Mouse (Mus musculus) layer of hippocampus, adult 2 months (tissue): ENCODE measurements around the gene Cars2. TPM values are rescaled to one million over a fixed set of nuclear protein-coding genes. Genes with fewer than 3 reads are reported as not detected.
A peak's percentile ranks its signal among the peaks of the same experiment; 100 is the strongest.
"Not testable (repeated sequence)": the region's sequence is repeated elsewhere in the genome, so short reads cannot be mapped to it uniquely, and the experiment has no call there.

Experiments used
- DNase-seq, 2 experiments: peaks; one replicate each; pipeline ENCODE4 v3.0.0; 2022; ENCODE audit warnings: low spot score in 2 of 2
- H3K27ac ChIP-seq: fragments of 200-600 bp; 2 replicates; pipeline ENCODE4 v1.8.1; 2022
- H3K4me3 ChIP-seq: fragments of 200-600 bp; 2 replicates; pipeline ENCODE4 v1.8.1; 2022; ENCODE audit warnings: mild to moderate bottlenecking
- CTCF ChIP-seq: fragments of 200-600 bp; conservative IDR thresholded peaks from 2 replicates; pipeline ENCODE4 v1.8.1; 2022; ENCODE audit warnings: antibody characterized with exemption, mild to moderate bottlenecking, moderate library complexity
- total RNA-seq, 2 experiments: library from RNA; stranded (reverse); gene quantifications; 2 replicates each; pipeline ENCODE4 v1.2.3; 2021

Cars2 gene
- total RNA-seq, 2 experiments from 2014 or later = 22.7 to 26.5 TPM

GRCm38 (mm10) chr8:11470694-11471093, 79.9 kb downstream of the Cars2 start:
- Histone ChIP-seq H3K4me3 (no peak overlapping the region), H3K27ac (no peak overlapping the region)
- no peak for DNase-seq
- TF ChIP-seq CTCF = no peak

DNA sequence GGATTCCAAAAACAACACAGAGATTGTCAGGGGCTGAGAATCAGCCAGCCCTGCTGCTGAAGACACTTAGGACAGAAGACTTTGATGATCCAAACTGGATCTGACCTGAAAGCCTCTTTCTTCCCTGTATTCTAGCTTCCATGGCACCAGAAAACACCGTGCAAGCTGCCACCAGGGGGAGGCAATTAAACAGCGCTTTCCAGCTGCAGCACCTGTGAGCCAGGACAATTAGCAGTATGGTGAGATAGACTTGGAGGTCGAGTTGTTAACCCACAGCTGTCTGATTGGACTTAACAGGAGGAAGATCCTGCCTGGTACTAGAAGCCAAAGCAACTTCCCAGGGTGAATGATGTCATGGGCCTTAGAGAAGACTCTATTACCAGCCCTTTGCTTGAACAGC, 81.5 kb downstream of the Cars2 start:
- H3K27ac ChIP-seq = no peak overlapping the region
- no peak overlapping the region for H3K4me3 ChIP-seq
- DNase-seq = no peak
- peak; percentile 73 for TF ChIP-seq CTCF

DNA sequence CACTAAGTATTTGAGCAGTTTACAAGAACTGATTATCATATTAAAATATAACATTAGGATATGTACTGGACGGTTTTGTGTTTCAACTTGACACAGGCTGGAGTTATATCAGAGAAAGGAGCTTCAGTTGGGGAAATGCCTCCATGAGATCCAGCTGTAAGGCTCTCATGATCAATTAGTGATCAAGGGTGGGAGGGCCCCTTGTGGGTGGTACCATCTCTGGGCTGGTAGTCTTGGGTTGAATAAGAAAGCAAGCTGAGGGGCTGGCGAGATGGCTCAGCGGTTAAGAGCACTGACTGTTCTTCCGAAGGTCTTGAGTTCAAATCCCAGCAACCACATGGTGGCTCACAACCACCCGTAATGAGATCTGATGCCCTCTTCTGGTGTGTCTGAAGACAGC, 84.1 kb downstream of the Cars2 start:
- DNase-seq, H3K4me3 ChIP-seq, H3K27ac ChIP-seq: not testable (repeated sequence)

DNA sequence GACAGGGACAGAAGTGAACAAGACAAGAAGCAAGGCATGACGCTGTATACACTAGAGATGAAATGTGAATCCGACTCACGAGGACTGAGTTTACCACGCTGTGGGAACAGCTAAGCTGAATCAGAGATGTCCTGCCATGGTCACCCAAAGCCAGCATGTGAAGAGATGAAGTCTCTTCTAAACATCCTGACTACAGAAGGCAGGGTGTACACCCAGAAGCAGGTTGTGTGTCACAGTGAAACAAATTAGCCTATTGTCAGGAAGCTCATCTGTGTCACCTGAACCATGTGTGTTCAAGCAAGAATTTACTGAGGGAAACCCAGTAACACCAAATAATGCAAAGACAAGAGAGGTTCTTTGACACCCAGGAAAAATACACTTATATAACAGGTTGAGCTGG, 85.0 kb downstream of the Cars2 start:
- no peak for TF ChIP-seq CTCF
- Histone ChIP-seq H3K4me3 (no peak overlapping the region), H3K27ac (no peak overlapping the region)
- DNase-seq = no peak

GRCm38 (mm10) chr8:11464707-11464964, 85.9 kb downstream of the Cars2 start:
- no peak for DNase-seq
- Histone ChIP-seq H3K4me3 (no peak overlapping the region), H3K27ac (no peak overlapping the region)
- TF ChIP-seq CTCF = no peak

Other genes starting within 250 kb of the Cars2 start
- gene Col4a2, start 238.0 kb downstream of the Cars2 start, total RNA-seq = 10 to 100 TPM; 53.7 to 55.4 TPM
- 10 to 100 TPM; 52.0 to 53.6 TPM for gene Col4a1, start 238.0 kb downstream of the Cars2 start, total RNA-seq
- gene Rab20, start 72.1 kb downstream of the Cars2 start, total RNA-seq = not detected
- 10 to 100 TPM; 62.7 to 69.0 TPM for gene Naxd, start 53.3 kb downstream of the Cars2 start, total RNA-seq
- 10 to 100 TPM; 37.1 TPM for gene Ing1, start 4.8 kb upstream of the Cars2 start, total RNA-seq
- 10 to 100 TPM; 55.4 to 71.2 TPM for gene Ankrd10, start 85.0 kb upstream of the Cars2 start, total RNA-seq
- gene 1700016D06Rik, start 150.3 kb upstream of the Cars2 start, total RNA-seq = not detected
- 100 to 1,000 TPM; 120 to 123 TPM for gene Arhgef7, start 176.9 kb upstream of the Cars2 start, total RNA-seq